Mouse (Mus musculus): ENCODE data around the gene Gm20721. TPM values are rescaled to one million over a fixed set of nuclear protein-coding genes. Genes with fewer than 3 reads are reported as not detected.
A peak's percentile ranks its signal among the peaks of the same experiment; 100 is the strongest.

The Gm20721 gene
- total and polyA plus RNA-seq, 3 experiments: 1.3 to 8.6 TPM; not detected in 1

- DNase-seq (ENCODE audit: low spot score) (no peak), ATAC-seq (ENCODE audit: extremely low read depth, insufficient number of reproducible peaks, low FRiP score, poor library complexity, severe bottlenecking) (no peak)
- Histone ChIP-seq H3K27me3 (ENCODE audit: insufficient read depth, low read length) (no peaks in the 10 kb centered on the region), H3K9me3 (replicated peaks) (no peaks in the 10 kb centered on the region), H3K36me3 (replicated peaks) (peaks cover 77% of the 10 kb centered on the region), H3K4me3 (ENCODE audit: low read depth, low read length) (no peak overlapping the region), H3K4me1 (ENCODE audit: insufficient read depth, low read depth, low read length) (peaks cover 27% of the 10 kb centered on the region)
- TF ChIP-seq GATA1 (IDR thresholded peaks at IDR 0.05; ENCODE audit: borderline replicate concordance, low read length) (no peak), POLR2AphosphoS5 (IDR thresholded peaks at IDR 0.05; ENCODE audit: insufficient replicate concordance, low read depth, low read length) (no peak), CTCF (IDR thresholded peaks at IDR 0.05; ENCODE audit: low read depth, low read length) (no peak), GATA2 (IDR thresholded peaks at IDR 0.05; ENCODE audit: borderline replicate concordance, low read depth, low read length) (no peak), TAL1 (conservative IDR thresholded peaks at IDR 0.05; ENCODE audit: low read depth, low read length) (no peak)
Measured at GRCm38 (mm10) chr2:174312661-174313060, 33.9 kb downstream of the Gm20721 start.

- Histone ChIP-seq H3K4me3 (ENCODE audit: low read depth, low read length) (no peak overlapping the region), H3K4me1 (ENCODE audit: insufficient read depth, low read depth, low read length) (peaks cover 26% of the 10 kb centered on the region), H3K36me3 (replicated peaks) (peaks cover 77% of the 10 kb centered on the region), H3K9me3 (replicated peaks) (no peaks in the 10 kb centered on the region), H3K27me3 (ENCODE audit: insufficient read depth, low read length) (no peaks in the 10 kb centered on the region)
- ATAC-seq (ENCODE audit: extremely low read depth, insufficient number of reproducible peaks, low FRiP score, poor library complexity, severe bottlenecking) (peak; percentile 54; the same call in 1 of the 2 replicates), DNase-seq (ENCODE audit: low spot score) (no peak)
- TF ChIP-seq CTCF (IDR thresholded peaks at IDR 0.05; ENCODE audit: low read depth, low read length): no peak
- TF ChIP-seq TAL1 (conservative IDR thresholded peaks at IDR 0.05; ENCODE audit: low read depth, low read length): no peak
- no peak for TF ChIP-seq GATA2 (IDR thresholded peaks at IDR 0.05; ENCODE audit: borderline replicate concordance, low read depth, low read length)
- TF ChIP-seq POLR2AphosphoS5 (IDR thresholded peaks at IDR 0.05; ENCODE audit: insufficient replicate concordance, low read depth, low read length): no peak
- no peak for TF ChIP-seq GATA1 (IDR thresholded peaks at IDR 0.05; ENCODE audit: borderline replicate concordance, low read length)
Measured at GRCm38 (mm10) chr2:174312118-174312647, 34.3 kb downstream of the Gm20721 start.

GRCm38 (mm10) chr2:174311613-174312012 is 34.9 kb downstream of the Gm20721 start:
- no peak for TF ChIP-seq CTCF (IDR thresholded peaks at IDR 0.05; ENCODE audit: low read depth, low read length)
- TF ChIP-seq GATA1 (IDR thresholded peaks at IDR 0.05; ENCODE audit: borderline replicate concordance, low read length): no peak
- TF ChIP-seq TAL1 (conservative IDR thresholded peaks at IDR 0.05; ENCODE audit: low read depth, low read length): no peak
- TF ChIP-seq GATA2 (IDR thresholded peaks at IDR 0.05; ENCODE audit: borderline replicate concordance, low read depth, low read length): no peak
- TF ChIP-seq POLR2AphosphoS5 (IDR thresholded peaks at IDR 0.05; ENCODE audit: insufficient replicate concordance, low read depth, low read length): no peak
- Histone ChIP-seq H3K9me3 (replicated peaks) (no peaks in the 10 kb centered on the region), H3K27me3 (ENCODE audit: insufficient read depth, low read length) (no peaks in the 10 kb centered on the region), H3K4me3 (ENCODE audit: low read depth, low read length) (no peak overlapping the region), H3K4me1 (ENCODE audit: insufficient read depth, low read depth, low read length) (peaks cover 22% of the 10 kb centered on the region), H3K36me3 (replicated peaks) (peaks cover 77% of the 10 kb centered on the region)
- no peak for DNase-seq (ENCODE audit: low spot score)
- ATAC-seq (ENCODE audit: extremely low read depth, insufficient number of reproducible peaks, low FRiP score, poor library complexity, severe bottlenecking): no peak

GRCm38 (mm10) chr2:174310913-174311514 is 35.5 kb downstream of the Gm20721 start:
- peak; percentile 68; the same call in 1 of the 2 replicates for ATAC-seq (ENCODE audit: extremely low read depth, insufficient number of reproducible peaks, low FRiP score, poor library complexity, severe bottlenecking)
- Histone ChIP-seq H3K36me3 (replicated peaks) (peaks cover 75% of the 10 kb centered on the region), H3K4me3 (ENCODE audit: low read depth, low read length) (no peak overlapping the region), H3K4me1 (ENCODE audit: insufficient read depth, low read depth, low read length) (peaks cover 21% of the 10 kb centered on the region), H3K27me3 (ENCODE audit: insufficient read depth, low read length) (no peaks in the 10 kb centered on the region), H3K9me3 (replicated peaks) (no peaks in the 10 kb centered on the region)
- TF ChIP-seq GATA2 (IDR thresholded peaks at IDR 0.05; ENCODE audit: borderline replicate concordance, low read depth, low read length) (no peak), POLR2AphosphoS5 (IDR thresholded peaks at IDR 0.05; ENCODE audit: insufficient replicate concordance, low read depth, low read length) (no peak), CTCF (IDR thresholded peaks at IDR 0.05; ENCODE audit: low read depth, low read length) (no peak), TAL1 (conservative IDR thresholded peaks at IDR 0.05; ENCODE audit: low read depth, low read length) (no peak), GATA1 (IDR thresholded peaks at IDR 0.05; ENCODE audit: borderline replicate concordance, low read length) (no peak)
- no peak for DNase-seq (ENCODE audit: low spot score)

GRCm38 (mm10) chr2:174307903-174308302 is 38.6 kb downstream of the Gm20721 start:
- no peak overlapping the region for H3K4me3 ChIP-seq (ENCODE audit: low read depth, low read length)
- 0 out of 2 replicates have a peak, but pooled peaks have one; percentile 10 for ATAC-seq (ENCODE audit: extremely low read depth, insufficient number of reproducible peaks, low FRiP score, poor library complexity, severe bottlenecking)

GRCm38 (mm10) chr2:174305646-174306045 is 40.9 kb downstream of the Gm20721 start:
- ATAC-seq (ENCODE audit: extremely low read depth, insufficient number of reproducible peaks, low FRiP score, poor library complexity, severe bottlenecking) (no peak), DNase-seq (ENCODE audit: low spot score) (no peak)
- peaks cover 2% of the 10 kb centered on the region for H3K9me3 ChIP-seq (replicated peaks)
- no peaks in the 10 kb centered on the region for H3K27me3 ChIP-seq (ENCODE audit: insufficient read depth, low read length)
- H3K4me1 ChIP-seq (ENCODE audit: insufficient read depth, low read depth, low read length): peaks cover 22% of the 10 kb centered on the region
- H3K4me3 ChIP-seq (ENCODE audit: low read depth, low read length): no peak overlapping the region
- peaks cover 58% of the 10 kb centered on the region for H3K36me3 ChIP-seq (replicated peaks)
- TF ChIP-seq GATA1 (IDR thresholded peaks at IDR 0.05; ENCODE audit: borderline replicate concordance, low read length): no peak
- TF ChIP-seq TAL1 (conservative IDR thresholded peaks at IDR 0.05; ENCODE audit: low read depth, low read length): no peak
- no peak for TF ChIP-seq POLR2AphosphoS5 (IDR thresholded peaks at IDR 0.05; ENCODE audit: insufficient replicate concordance, low read depth, low read length)
- TF ChIP-seq CTCF (IDR thresholded peaks at IDR 0.05; ENCODE audit: low read depth, low read length): no peak
- TF ChIP-seq GATA2 (IDR thresholded peaks at IDR 0.05; ENCODE audit: borderline replicate concordance, low read depth, low read length): no peak

More at GRCm38 (mm10) chr2:174307903-174308302, 38.6 kb downstream of the Gm20721 start:
- TF ChIP-seq CTCF (IDR thresholded peaks at IDR 0.05; ENCODE audit: low read depth, low read length) (no peak), GATA1 (IDR thresholded peaks at IDR 0.05; ENCODE audit: borderline replicate concordance, low read length) (no peak), POLR2AphosphoS5 (IDR thresholded peaks at IDR 0.05; ENCODE audit: insufficient replicate concordance, low read depth, low read length) (no peak), GATA2 (IDR thresholded peaks at IDR 0.05; ENCODE audit: borderline replicate concordance, low read depth, low read length) (no peak), TAL1 (conservative IDR thresholded peaks at IDR 0.05; ENCODE audit: low read depth, low read length) (no peak)
- Histone ChIP-seq H3K27me3 (ENCODE audit: insufficient read depth, low read length) (no peaks in the 10 kb centered on the region), H3K36me3 (replicated peaks) (peaks cover 61% of the 10 kb centered on the region), H3K9me3 (replicated peaks) (no peaks in the 10 kb centered on the region), H3K4me1 (ENCODE audit: insufficient read depth, low read depth, low read length) (peaks cover 21% of the 10 kb centered on the region)
- DNase-seq (ENCODE audit: low spot score): no peak
